Mouse (Mus musculus) lung, postnatal 25 days (tissue): ENCODE results near the gene Tas2r135.
A peak's percentile ranks its signal among the peaks of the same experiment; 100 is the strongest.

Experiments
- DNase-seq: peaks from one replicate; pipeline ENCODE4 v3.0.0; 2022; ENCODE audit warnings: low spot score

Tas2r135 gene

GRCm38 (mm10) chr6:42405134-42405533, at the start of gene Tas2r135:
TSS of gene Tas2r135 (plus strand) at chr6:42405434.
- no peak for DNase-seq

- no peak for DNase-seq
Observed at GRCm38 (mm10) chr6:42355794-42356600, 49.2 kb upstream of the Tas2r135 start.

GRCm38 (mm10) chr6:42356913-42357312, 48.3 kb upstream of the Tas2r135 start:
- DNase-seq, result no peak

- DNase-seq, result no peak
Observed at GRCm38 (mm10) chr6:42357901-42358300, 47.3 kb upstream of the Tas2r135 start.

GRCm38 (mm10) chr6:42358901-42359300, 46.3 kb upstream of the Tas2r135 start:
- no peak for DNase-seq

GRCm38 (mm10) chr6:42359364-42360147, 45.7 kb upstream of the Tas2r135 start:
- no peak for DNase-seq

GRCm38 (mm10) chr6:42360231-42360840, 44.9 kb upstream of the Tas2r135 start:
- no peak for DNase-seq

- DNase-seq, result no peak
Observed at GRCm38 (mm10) chr6:42361041-42361895, 44.0 kb upstream of the Tas2r135 start.

- DNase-seq, result no peak
Observed at GRCm38 (mm10) chr6:42362074-42362473, 43.2 kb upstream of the Tas2r135 start.

- no peak for DNase-seq
Observed at GRCm38 (mm10) chr6:42362497-42362896, 42.7 kb upstream of the Tas2r135 start.

- DNase-seq, result peak; percentile 56
Observed at GRCm38 (mm10) chr6:42362974-42363373, 42.3 kb upstream of the Tas2r135 start.

GRCm38 (mm10) chr6:42364066-42364465, 41.2 kb upstream of the Tas2r135 start:
- no peak for DNase-seq

- no peak for DNase-seq
Observed at GRCm38 (mm10) chr6:42364607-42365006, 40.6 kb upstream of the Tas2r135 start.

- DNase-seq, result no peak
Observed at GRCm38 (mm10) chr6:42365215-42365614, 40.0 kb upstream of the Tas2r135 start.

- peak; percentile 60 for DNase-seq
Observed at GRCm38 (mm10) chr6:42369870-42370269, 35.4 kb upstream of the Tas2r135 start.

- DNase-seq, result no peak
Observed at GRCm38 (mm10) chr6:42370630-42371363, 34.4 kb upstream of the Tas2r135 start.

- no peak for DNase-seq
Observed at GRCm38 (mm10) chr6:42372001-42372400, 33.2 kb upstream of the Tas2r135 start.

GRCm38 (mm10) chr6:42372421-42372815, 32.8 kb upstream of the Tas2r135 start:
- DNase-seq, result no peak

- DNase-seq, result peak; percentile 83
Observed at GRCm38 (mm10) chr6:42372816-42373547, 32.3 kb upstream of the Tas2r135 start, which contains the start of gene Epha1. TSS of gene Epha1 (minus strand) at chr6:42373268.
